Mouse (Mus musculus): Measurements from ENCODE around the gene Kif1b. TPM values are rescaled to one million over a fixed set of nuclear protein-coding genes. Genes with fewer than 3 reads are reported as not detected.
"Not testable (repeated sequence)": the region's sequence is repeated elsewhere in the genome, so short reads cannot be mapped to it uniquely, and the experiment has no call there.

Kif1b gene
- polyA plus RNA-seq, 1 experiment from 2014 or later = 90.9 TPM

DNA sequence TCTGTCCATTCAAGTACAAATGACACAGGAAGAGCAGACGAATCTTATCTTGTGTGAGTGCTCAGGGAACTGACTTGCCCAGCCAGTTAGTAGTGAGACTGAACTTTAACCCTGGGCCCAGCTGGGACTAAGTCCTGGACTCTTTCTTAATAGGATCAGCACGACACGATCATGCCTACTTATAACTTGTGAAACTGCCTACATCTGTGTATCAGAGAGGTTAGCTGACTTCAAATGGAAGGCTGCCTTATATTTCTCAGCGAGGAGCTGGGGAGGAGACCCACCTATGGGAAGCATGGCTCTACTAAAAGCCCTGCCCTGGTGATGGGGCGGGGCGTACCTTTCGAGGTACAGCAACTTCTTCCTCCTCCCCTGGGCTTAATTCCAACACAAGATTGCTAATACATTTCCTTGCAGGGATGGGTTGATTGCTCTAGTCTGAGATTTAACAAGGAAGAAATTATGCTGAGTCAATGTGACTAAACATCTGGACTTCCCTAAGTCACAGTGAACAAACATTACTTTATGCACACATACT, 137.0 kb downstream of the Kif1b start:
- WGBS = 72% methylated on average over 7 of the region's 7 CpGs
- peaks cover 6% of the 10 kb centered on the region; the same call in 1 of the 2 replicates for H3K36me3 ChIP-seq
- H3K9me3 ChIP-seq = no peaks in the 10 kb centered on the region
- H3K27me3 ChIP-seq (ENCODE audit: insufficient read depth, poor library complexity, severe bottlenecking) = no peaks in the 10 kb centered on the region
- H3K4me3 ChIP-seq = no peak overlapping the region
- H3K4me1 ChIP-seq (replicated peaks) = peaks cover 33% of the 10 kb centered on the region
- no peak for DNase-seq (ENCODE audit: low spot score)
- no peak overlapping the region for H3K27ac ChIP-seq

DNA sequence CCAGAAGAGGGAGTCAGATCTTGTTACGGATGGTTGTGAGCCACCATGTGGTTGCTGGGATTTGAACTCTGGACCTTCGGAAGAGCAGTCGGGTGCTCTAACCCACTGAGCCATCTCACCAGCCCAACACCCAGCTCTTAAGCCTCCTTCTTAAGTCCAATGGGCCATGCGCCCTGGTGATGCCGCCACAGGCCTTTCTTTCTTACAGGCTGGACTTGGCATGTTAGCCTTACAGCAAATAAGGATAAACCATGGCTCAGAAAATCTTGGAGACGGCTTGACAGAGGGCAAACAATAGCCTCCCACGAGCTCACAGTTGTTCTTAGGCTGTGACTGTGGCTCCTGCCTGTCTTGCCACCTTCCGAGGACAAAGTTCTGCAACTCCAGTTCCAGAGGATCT, 137.6 kb downstream of the Kif1b start:
- not testable (repeated sequence) for H3K36me3 ChIP-seq; DNase-seq (ENCODE audit: low spot score); H3K27ac ChIP-seq; H3K4me3 ChIP-seq; H3K9me3 ChIP-seq; H3K27me3 ChIP-seq (ENCODE audit: insufficient read depth, poor library complexity, severe bottlenecking)
- WGBS = 79% methylated on average over 8 of the region's 8 CpGs
- peaks cover 39% of the 10 kb centered on the region for H3K4me1 ChIP-seq (replicated peaks)

DNA sequence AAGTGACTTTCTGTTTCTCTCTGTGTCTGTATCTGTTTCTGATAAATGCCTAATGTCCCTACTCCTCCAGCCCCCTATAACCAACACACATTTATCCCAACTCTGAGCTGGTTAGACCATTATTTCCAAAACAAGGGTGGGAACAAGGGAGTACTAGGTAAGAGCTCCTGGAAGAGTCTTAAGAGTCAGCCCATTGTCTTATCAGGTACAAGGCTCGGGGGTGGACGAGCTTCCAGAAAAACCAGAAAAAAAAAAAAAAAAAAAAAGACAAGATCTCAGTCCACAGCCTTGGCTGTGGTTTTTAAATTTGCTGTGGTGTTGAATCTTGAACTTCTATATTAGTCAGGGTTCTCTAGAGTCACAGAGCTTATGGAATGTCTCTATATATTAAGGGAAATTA, 139.5 kb downstream of the Kif1b start:
- H3K27me3 ChIP-seq (ENCODE audit: insufficient read depth, poor library complexity, severe bottlenecking) = no peaks in the 10 kb centered on the region
- no peak overlapping the region for H3K4me3 ChIP-seq
- H3K9me3 ChIP-seq = no peaks in the 10 kb centered on the region
- no peak overlapping the region for H3K27ac ChIP-seq
- DNase-seq (ENCODE audit: low spot score) = no peak
- H3K36me3 ChIP-seq = peaks cover 22% of the 10 kb centered on the region
- WGBS = 80% methylated on average over 2 of the region's 2 CpGs
- H3K4me1 ChIP-seq (replicated peaks) = peaks cover 36% of the 10 kb centered on the region

DNA sequence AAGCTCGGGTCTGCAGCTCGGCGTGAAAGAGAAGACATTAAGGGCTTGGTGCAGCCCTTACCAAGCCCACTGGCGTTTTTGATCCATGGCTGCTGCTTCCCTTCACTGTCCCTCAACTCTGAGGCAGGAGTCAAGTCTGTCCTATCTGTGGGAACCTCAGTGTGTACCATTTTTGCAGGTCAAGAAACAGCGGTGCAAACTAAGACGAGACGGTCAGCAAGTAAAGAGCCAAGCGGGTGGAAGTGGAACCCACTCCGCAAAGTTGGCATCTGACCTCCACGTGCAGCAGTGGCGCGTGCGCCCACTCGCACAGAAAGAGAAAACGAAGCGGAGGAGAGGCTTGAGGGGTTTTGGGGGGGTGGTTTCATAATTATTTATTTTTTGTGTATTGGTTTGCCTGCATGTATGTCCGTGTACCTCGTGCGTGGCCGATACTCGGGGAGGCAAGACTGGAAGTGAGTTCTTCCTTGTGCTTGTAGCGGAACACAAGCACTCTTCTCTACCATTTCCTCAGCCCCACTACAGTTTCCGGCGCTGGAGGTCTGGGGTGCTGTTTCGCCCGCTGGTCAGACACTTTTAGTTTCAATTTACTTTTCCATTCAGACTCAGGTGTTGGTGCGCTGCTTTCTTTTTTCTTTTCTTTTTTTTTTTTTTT, 140.4 kb downstream of the Kif1b start:
- peaks cover 32% of the 10 kb centered on the region for H3K36me3 ChIP-seq
- no peaks in the 10 kb centered on the region for H3K27me3 ChIP-seq (ENCODE audit: insufficient read depth, poor library complexity, severe bottlenecking)
- peak overlapping the region; percentile 76 for H3K4me3 ChIP-seq
- H3K27ac ChIP-seq = peak overlapping the region; percentile 91
- DNase-seq (ENCODE audit: low spot score) = no peak
- H3K9me3 ChIP-seq = no peaks in the 10 kb centered on the region
- 2% methylated on average over 27 of the region's 27 CpGs for WGBS
- H3K4me1 ChIP-seq (replicated peaks) = peaks cover 35% of the 10 kb centered on the region

DNA sequence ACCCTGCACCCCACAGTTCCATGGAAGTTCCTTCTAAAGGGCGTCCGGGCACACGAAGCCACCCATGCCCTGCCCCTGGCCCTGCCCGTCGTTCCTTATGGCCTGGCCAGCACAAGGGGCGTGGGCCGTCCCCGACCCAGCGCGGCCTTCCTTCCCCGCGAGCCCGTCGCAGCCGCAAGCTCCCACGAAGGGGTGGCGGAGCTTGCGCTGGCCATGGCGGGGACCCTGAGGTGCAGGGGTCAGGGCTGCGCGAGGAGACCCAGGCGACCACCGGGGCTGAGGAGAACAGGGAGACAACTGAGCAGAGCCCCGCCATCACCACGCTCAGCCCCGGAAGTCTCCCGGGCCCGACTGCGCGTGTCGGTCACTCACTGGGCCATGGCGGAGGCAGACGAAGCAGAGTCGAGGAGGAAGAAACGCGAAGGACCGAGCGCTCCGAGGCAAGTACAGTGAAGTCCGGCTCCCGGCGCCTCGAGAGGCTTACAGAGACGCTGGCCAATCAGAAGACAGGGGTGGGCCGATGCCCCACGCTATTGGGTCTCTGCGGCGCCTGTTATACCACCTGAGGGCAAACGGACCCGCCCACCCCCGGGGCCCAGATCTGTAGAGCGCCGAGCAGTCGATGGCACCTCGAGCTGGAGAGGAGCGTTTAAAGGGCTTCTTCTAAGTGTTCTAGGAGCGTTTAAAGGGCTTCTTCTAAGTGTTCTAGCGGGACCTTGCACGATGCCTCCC, 141.1 kb downstream of the Kif1b start, which contains the start of gene Pgd:
Pgd (minus strand) TSS at position 557 of the 732 bp plus-strand sequence.
- H3K9me3 ChIP-seq = no peaks in the 10 kb centered on the region
- under 1% methylated on average over 59 of the region's 59 CpGs for WGBS

DNA sequence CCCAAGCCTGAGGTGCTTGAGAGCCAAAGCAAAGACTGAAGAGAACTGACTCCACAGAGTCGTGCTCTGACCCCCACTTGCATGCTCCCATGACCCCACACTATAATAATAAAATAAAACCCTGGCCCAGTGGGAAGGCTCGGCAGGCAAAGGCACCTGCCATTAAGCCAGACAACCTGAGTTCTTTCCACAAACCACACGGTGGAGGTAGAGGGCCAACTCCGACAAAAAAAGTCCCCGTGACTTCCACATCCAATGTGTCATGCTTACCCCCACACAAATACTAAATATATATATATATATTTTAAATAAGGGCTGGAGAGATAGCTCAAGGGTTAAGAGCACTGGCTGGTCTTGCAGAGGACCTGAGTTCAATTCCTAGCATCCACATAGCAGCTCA, 143.3 kb downstream of the Kif1b start:
- peaks cover 61% of the 10 kb centered on the region for H3K36me3 ChIP-seq
- H3K27ac ChIP-seq = no peak overlapping the region
- H3K4me1 ChIP-seq (replicated peaks) = peaks cover 29% of the 10 kb centered on the region
- DNase-seq (ENCODE audit: low spot score) = no peak
- 59% methylated on average over 5 of the region's 5 CpGs for WGBS
- H3K27me3 ChIP-seq (ENCODE audit: insufficient read depth, poor library complexity, severe bottlenecking) = no peaks in the 10 kb centered on the region
- H3K4me3 ChIP-seq = no peak overlapping the region
- H3K9me3 ChIP-seq = no peaks in the 10 kb centered on the region

More for the DNA sequence above, 141.1 kb downstream of the Kif1b start, which contains the start of gene Pgd:
- H3K4me1 ChIP-seq (replicated peaks) = peaks cover 35% of the 10 kb centered on the region
- peaks cover 39% of the 10 kb centered on the region for H3K36me3 ChIP-seq
- H3K27ac ChIP-seq = peak within 1 kb of the TSS; percentile 91
- H3K4me3 ChIP-seq = peak within 1 kb of the TSS; percentile 76
- peak; percentile 96 for DNase-seq (ENCODE audit: low spot score)
- no peaks in the 10 kb centered on the region for H3K27me3 ChIP-seq (ENCODE audit: insufficient read depth, poor library complexity, severe bottlenecking)

DNA sequence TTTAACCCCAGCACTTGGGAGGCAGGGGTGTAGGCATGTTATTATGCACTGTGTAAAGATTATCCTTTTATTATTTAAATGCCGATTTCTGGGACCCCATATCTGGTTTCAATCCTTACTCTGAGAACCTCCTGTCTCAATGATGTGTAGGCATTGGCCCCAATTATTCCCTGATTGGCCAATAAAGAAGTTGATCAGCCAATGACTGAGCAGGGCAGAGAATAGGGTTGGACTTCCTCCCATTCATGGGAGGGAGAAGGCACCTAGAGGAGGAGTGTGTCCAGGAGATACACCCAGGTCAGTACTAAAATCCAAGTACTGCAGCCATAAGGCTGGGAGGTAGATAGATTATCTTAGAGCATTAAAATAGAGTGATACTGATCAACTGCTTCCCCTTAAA, 144.3 kb downstream of the Kif1b start:
- Histone ChIP-seq H3K4me1 (replicated peaks) (peaks cover 29% of the 10 kb centered on the region), H3K27me3 (ENCODE audit: insufficient read depth, poor library complexity, severe bottlenecking) (no peaks in the 10 kb centered on the region), H3K4me3 (no peak overlapping the region), H3K36me3 (peaks cover 70% of the 10 kb centered on the region), H3K27ac (no peak overlapping the region), H3K9me3 (no peaks in the 10 kb centered on the region)
- WGBS = 82% methylated on average over 1 of the region's 1 CpGs
- no peak for DNase-seq (ENCODE audit: low spot score)

DNA sequence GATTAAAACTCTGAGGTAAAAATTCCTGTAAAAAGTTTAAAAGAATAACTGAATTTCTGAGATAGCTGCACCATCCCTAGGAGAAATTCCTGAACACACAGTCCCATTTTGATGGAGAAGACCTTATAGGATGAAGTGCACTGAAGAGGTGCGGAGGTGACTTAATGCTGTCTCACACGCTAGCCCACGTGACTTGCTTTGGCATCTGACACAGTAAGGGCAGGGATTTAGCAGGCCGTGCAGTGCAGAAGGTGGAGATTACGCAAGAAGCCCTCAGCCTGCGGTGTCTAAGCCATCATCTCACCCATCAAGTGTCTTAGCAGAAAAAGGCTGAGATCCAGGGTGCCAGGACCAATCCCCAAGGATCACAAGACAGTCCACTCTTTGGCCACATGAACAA, 146.3 kb downstream of the Kif1b start:
- WGBS = 93% methylated on average over 6 of the region's 6 CpGs
- Histone ChIP-seq H3K9me3 (no peaks in the 10 kb centered on the region), H3K27me3 (ENCODE audit: insufficient read depth, poor library complexity, severe bottlenecking) (no peaks in the 10 kb centered on the region), H3K4me1 (replicated peaks) (peaks cover 18% of the 10 kb centered on the region), H3K36me3 (peaks cover 91% of the 10 kb centered on the region), H3K27ac (no peak overlapping the region), H3K4me3 (no peak overlapping the region)
- DNase-seq (ENCODE audit: low spot score) = no peak

DNA sequence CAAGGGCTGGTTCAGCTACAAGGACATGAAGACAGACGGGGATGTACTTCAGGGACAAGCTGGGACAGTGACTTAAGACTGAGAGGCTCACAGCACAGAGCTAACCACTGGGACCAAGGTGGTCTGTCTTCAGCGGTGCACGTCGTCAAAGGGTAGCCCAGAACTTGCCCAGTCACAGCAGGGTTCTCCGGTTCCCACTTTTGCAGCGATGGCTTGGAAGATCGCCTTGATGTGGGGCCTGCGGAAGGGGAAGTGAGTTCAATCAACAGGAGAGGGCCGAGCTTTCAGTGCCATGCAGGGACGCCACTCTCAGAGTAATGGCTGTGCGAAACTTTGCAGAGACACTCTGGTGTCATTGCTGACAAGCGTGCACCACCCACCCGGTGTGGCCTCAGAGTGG, 147.6 kb downstream of the Kif1b start:
- Histone ChIP-seq H3K27me3 (ENCODE audit: insufficient read depth, poor library complexity, severe bottlenecking) (no peaks in the 10 kb centered on the region), H3K9me3 (0 out of 2 replicates have a peak, but pooled peaks cover 3% of the 10 kb centered on the region), H3K27ac (no peak overlapping the region), H3K4me1 (replicated peaks) (peaks cover 6% of the 10 kb centered on the region; the same call in 1 of the 2 replicates), H3K4me3 (no peak overlapping the region), H3K36me3 (peaks cover 99% of the 10 kb centered on the region)
- 93% methylated on average over 13 of the region's 13 CpGs for WGBS
- no peak for DNase-seq (ENCODE audit: low spot score)

DNA sequence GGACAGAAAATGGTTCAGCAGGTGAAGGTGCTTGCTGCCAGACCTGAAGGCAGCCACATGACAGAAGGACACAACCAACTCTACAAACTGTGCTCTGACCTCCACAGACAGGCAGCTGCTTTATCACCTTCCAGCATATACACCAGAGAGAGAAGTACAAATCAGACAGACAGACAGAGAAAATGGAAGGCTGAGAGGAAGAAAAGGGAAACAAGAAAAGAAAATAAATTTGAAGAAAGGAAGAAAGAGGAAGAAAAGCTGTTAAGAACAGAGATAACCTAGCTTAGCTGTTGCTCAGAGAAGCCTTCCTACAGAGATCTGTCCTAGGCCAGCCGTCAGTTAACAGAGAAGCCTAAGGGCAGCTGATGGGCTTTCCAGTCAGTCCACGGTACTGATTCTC, 148.3 kb downstream of the Kif1b start:
- no peak for DNase-seq (ENCODE audit: low spot score)
- Histone ChIP-seq H3K4me1 (replicated peaks) (0 out of 2 replicates have a peak, but pooled peaks cover 3% of the 10 kb centered on the region), H3K27me3 (ENCODE audit: insufficient read depth, poor library complexity, severe bottlenecking) (no peaks in the 10 kb centered on the region), H3K27ac (no peak overlapping the region), H3K4me3 (no peak overlapping the region), H3K9me3 (0 out of 2 replicates have a peak, but pooled peaks cover 3% of the 10 kb centered on the region), H3K36me3 (peaks cover 100% of the 10 kb centered on the region)
- 92% methylated on average over 2 of the region's 2 CpGs for WGBS

DNA sequence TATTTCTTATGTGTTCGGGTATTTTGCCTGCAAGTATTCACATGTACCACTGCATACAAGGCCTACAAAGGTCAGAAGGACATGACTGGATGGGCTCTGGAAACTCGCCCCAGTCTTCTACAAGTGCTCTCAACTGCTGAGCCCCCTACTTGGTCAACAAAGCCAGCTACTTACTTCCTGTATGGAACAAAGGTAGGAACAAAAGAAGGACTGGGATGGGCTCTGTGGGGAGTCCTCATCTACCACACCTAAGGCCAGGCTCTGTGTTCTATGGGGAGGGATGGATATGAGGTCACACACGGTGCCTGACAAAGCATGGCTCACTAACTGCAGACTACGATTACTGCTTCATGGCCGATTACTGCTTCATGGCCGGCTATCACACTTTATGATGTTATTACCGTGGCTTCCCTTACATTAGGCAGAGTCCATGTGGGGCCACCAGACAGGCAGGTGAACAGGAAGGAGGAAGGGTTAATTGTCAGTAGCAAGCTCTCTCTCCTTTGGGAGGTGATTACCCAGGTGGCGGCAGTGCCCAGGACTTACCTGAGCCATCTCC, 150.0 kb downstream of the Kif1b start:
- H3K27me3 ChIP-seq (ENCODE audit: insufficient read depth, poor library complexity, severe bottlenecking) = no peaks in the 10 kb centered on the region
- H3K4me1 ChIP-seq (replicated peaks) = no peaks in the 10 kb centered on the region
- H3K27ac ChIP-seq = no peak overlapping the region
- 96% methylated on average over 8 of the region's 8 CpGs for WGBS
- no peak for DNase-seq (ENCODE audit: low spot score)
- H3K4me3 ChIP-seq = no peak overlapping the region
- 0 out of 2 replicates have a peak, but pooled peaks cover 3% of the 10 kb centered on the region for H3K9me3 ChIP-seq
- peaks cover 100% of the 10 kb centered on the region for H3K36me3 ChIP-seq

DNA sequence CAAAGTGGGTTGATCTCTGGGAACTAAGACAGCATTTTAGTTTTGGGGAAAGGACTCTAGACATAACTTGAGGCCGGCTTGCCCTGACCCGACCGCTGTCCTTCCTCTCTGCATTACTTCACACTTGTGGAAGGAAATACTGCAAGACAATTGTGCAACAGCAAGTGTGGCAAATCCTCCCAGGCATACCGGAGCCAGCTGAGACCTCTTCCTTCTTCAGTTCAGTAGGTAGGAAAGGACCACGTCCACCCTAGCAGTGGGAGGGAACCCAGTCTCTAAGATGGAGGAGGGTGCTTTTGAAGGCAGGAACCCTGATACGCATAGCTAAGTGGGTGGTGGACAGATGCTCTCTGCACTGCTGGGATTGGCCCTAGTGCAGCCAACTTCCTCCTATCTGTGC, 151.8 kb downstream of the Kif1b start:
- no peak overlapping the region for H3K27ac ChIP-seq
- no peak overlapping the region for H3K4me3 ChIP-seq
- H3K9me3 ChIP-seq = 0 out of 2 replicates have a peak, but pooled peaks cover 3% of the 10 kb centered on the region
- no peak for DNase-seq (ENCODE audit: low spot score)
- H3K36me3 ChIP-seq = peaks cover 100% of the 10 kb centered on the region
- no peaks in the 10 kb centered on the region for H3K4me1 ChIP-seq (replicated peaks)
- no peaks in the 10 kb centered on the region for H3K27me3 ChIP-seq (ENCODE audit: insufficient read depth, poor library complexity, severe bottlenecking)
- 96% methylated on average over 6 of the region's 6 CpGs for WGBS

DNA sequence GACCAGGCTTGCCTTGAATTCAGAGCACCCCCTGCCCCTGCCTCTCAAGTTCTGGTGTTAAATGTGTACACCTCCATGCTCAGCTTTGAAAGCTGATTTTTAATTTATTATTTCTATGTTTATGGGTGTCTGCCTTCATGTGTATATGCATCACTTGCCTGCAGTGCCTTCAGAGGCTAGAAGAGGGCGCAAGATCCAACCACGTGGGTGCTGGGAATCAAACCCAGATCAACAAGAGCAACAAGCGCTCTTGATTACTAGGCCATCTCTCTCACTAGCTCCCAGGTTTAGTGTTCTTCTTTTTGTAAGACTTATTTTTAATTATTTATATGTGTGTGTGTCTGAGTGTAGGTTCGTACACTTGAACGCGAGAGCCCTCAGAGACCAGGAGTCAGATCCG, 152.6 kb downstream of the Kif1b start:
- 0 out of 2 replicates have a peak, but pooled peaks cover 3% of the 10 kb centered on the region for H3K4me1 ChIP-seq (replicated peaks)
- H3K4me3 ChIP-seq = no peak overlapping the region
- H3K27me3 ChIP-seq (ENCODE audit: insufficient read depth, poor library complexity, severe bottlenecking) = no peaks in the 10 kb centered on the region
- no peak overlapping the region for H3K27ac ChIP-seq
- H3K9me3 ChIP-seq = 0 out of 2 replicates have a peak, but pooled peaks cover 3% of the 10 kb centered on the region
- DNase-seq (ENCODE audit: low spot score) = no peak
- 98% methylated on average over 7 of the region's 7 CpGs for WGBS
- peaks cover 100% of the 10 kb centered on the region for H3K36me3 ChIP-seq
